Mouse (Mus musculus) CH12.LX (cell line): ENCODE results near the gene Erf. TPM values are rescaled to one million over a fixed set of nuclear protein-coding genes. Genes with fewer than 3 reads are reported as not detected.

Experiments used
- DNase-seq: peaks from one replicate; pipeline ENCODE4 v3.0.0-alpha.2; 2013; ENCODE audit errors: extremely low read depth
- H3K27ac ChIP-seq: 2 replicates; pipeline ENCODE4 v1.5.1; 2012; ENCODE audit warnings: low read depth, mild to moderate bottlenecking, control low read depth, moderate library complexity; ENCODE audit not compliant: insufficient read depth
- H3K27me3 ChIP-seq: replicated peaks from 2 replicates; pipeline ENCODE3; 2012; ENCODE audit warnings: inconsistent platforms
- H3K36me3 ChIP-seq, 2 experiments: replicated peaks in 1 of 2; 2 replicates each; pipeline versions ENCODE3 to v1.6.1; 2012; ENCODE audit warnings: inconsistent platforms in 1 of 2, low read length in 1 of 2, mild to moderate bottlenecking in 1 of 2, mixed read lengths in 1 of 2, moderate library complexity in 1 of 2; ENCODE audit not compliant: control insufficient read depth in 1 of 2, insufficient read depth in 1 of 2
- H3K4me1 ChIP-seq, 2 experiments: 2 replicates each; pipeline ENCODE4 v1.6.1; 2012; ENCODE audit warnings: inconsistent platforms in 1 of 2, moderate library complexity in 1 of 2; ENCODE audit not compliant: insufficient read depth in 2 of 2, control insufficient read depth in 1 of 2
- H3K4me2 ChIP-seq: 2 replicates; pipeline ENCODE4 v1.6.1; 2012; ENCODE audit warnings: low read depth, mild to moderate bottlenecking, control low read depth; ENCODE audit not compliant: poor library complexity, insufficient read depth, severe bottlenecking
- H3K4me3 ChIP-seq, 3 experiments: fragments of 150-350 bp in 1 of 3; sonication (generic) in 1 of 3; replicated peaks in 1 of 3; 2 replicates each; pipeline versions ENCODE3 to v1.5.1; 2011 to 2012; ENCODE audit warnings: low read depth in 2 of 3, low read length in 2 of 3, mild to moderate bottlenecking in 2 of 3, moderate library complexity in 2 of 3, control low read depth in 1 of 3, improper control_type of control experiment in 1 of 3, inconsistent platforms in 1 of 3, mixed read lengths in 1 of 3; ENCODE audit not compliant: poor library complexity in 1 of 3
- H3K79me2 ChIP-seq: replicated peaks from 2 replicates; pipeline ENCODE4 v1.6.1; 2012; ENCODE audit warnings: mild to moderate bottlenecking, moderate library complexity; ENCODE audit not compliant: control insufficient read depth, poor library complexity, insufficient read depth, severe bottlenecking; ENCODE audit errors: extremely low read depth
- H3K9ac ChIP-seq: 2 replicates; pipeline ENCODE4 v1.6.1; 2012; ENCODE audit warnings: low read depth, mild to moderate bottlenecking, control low read depth, moderate library complexity; ENCODE audit not compliant: insufficient read depth
- H3K9me3 ChIP-seq: replicated peaks from 2 replicates; pipeline ENCODE3; 2012; ENCODE audit warnings: low read length, inconsistent platforms, mixed read lengths
- BHLHE40 ChIP-seq: IDR thresholded peaks from 2 replicates; pipeline ENCODE4 v1.6.1; 2011; ENCODE audit warnings: mild to moderate bottlenecking, low read depth, low read length, improper control_type of control experiment
- E2F4 ChIP-seq: IDR thresholded peaks from 2 replicates; pipeline ENCODE4 v1.6.1; 2011; ENCODE audit warnings: low read depth, low read length, improper control_type of control experiment; ENCODE audit not compliant: insufficient replicate concordance
- ELF1 ChIP-seq: IDR thresholded peaks from 2 replicates; pipeline ENCODE4 v1.6.1; 2014; ENCODE audit warnings: low read depth, mild to moderate bottlenecking, inconsistent platforms, low read length, improper control_type of control experiment
- GABPA ChIP-seq: IDR thresholded peaks from 2 replicates; pipeline ENCODE4 v1.6.1; 2012; ENCODE audit warnings: low read depth, low read length, improper control_type of control experiment, inconsistent platforms; ENCODE audit not compliant: insufficient replicate concordance
- HCFC1 ChIP-seq: IDR thresholded peaks from 2 replicates; pipeline ENCODE4 v1.6.1; 2012; ENCODE audit warnings: low read depth, mild to moderate bottlenecking, inconsistent platforms, low read length, improper control_type of control experiment
- MAFK ChIP-seq: IDR thresholded peaks from 2 replicates; pipeline ENCODE4 v1.6.1; 2011; ENCODE audit warnings: low read length, improper control_type of control experiment; ENCODE audit not compliant: insufficient replicate concordance
- MAX ChIP-seq: IDR thresholded peaks from 2 replicates; pipeline ENCODE4 v1.6.1; 2011; ENCODE audit warnings: low read length, improper control_type of control experiment
- MAZ ChIP-seq: IDR thresholded peaks from 2 replicates; pipeline ENCODE4 v1.6.1; 2012; ENCODE audit warnings: low read depth, mild to moderate bottlenecking, inconsistent platforms, low read length, improper control_type of control experiment, moderate library complexity
- MXI1 ChIP-seq: IDR thresholded peaks from 2 replicates; pipeline ENCODE4 v1.6.1; 2011; ENCODE audit warnings: mild to moderate bottlenecking, low read depth, low read length, improper control_type of control experiment
- NRF1 ChIP-seq: IDR thresholded peaks from 2 replicates; pipeline ENCODE4 v1.6.1; 2014; ENCODE audit warnings: low read depth, mild to moderate bottlenecking, inconsistent platforms, low read length, improper control_type of control experiment, moderate library complexity
- PAX5 ChIP-seq: IDR thresholded peaks from 2 replicates; pipeline ENCODE4 v1.6.1; 2012; ENCODE audit warnings: low read length, inconsistent platforms, mixed read lengths
- POLR2A ChIP-seq: IDR thresholded peaks from 2 replicates; pipeline ENCODE4 v1.6.1; 2011; ENCODE audit warnings: low read depth, mild to moderate bottlenecking, improper control_type of control experiment, low read length
- RAD21 ChIP-seq: IDR thresholded peaks from 2 replicates; pipeline ENCODE4 v1.6.1; 2011; ENCODE audit warnings: low read depth, mild to moderate bottlenecking, low read length, improper control_type of control experiment, moderate library complexity
- SIN3A ChIP-seq: IDR thresholded peaks from 2 replicates; pipeline ENCODE4 v1.6.1; 2012; ENCODE audit warnings: low read length, improper control_type of control experiment, inconsistent platforms
- SMC3 ChIP-seq: IDR thresholded peaks from 2 replicates; pipeline ENCODE4 v1.6.1; 2011; ENCODE audit warnings: low read depth, low read length, improper control_type of control experiment
- TBP ChIP-seq: conservative IDR thresholded peaks from 2 replicates; pipeline ENCODE4 v1.6.1; 2011; ENCODE audit warnings: low read depth, low read length, improper control_type of control experiment
- UBTF ChIP-seq: IDR thresholded peaks from 2 replicates; pipeline ENCODE4 v1.6.1; 2012; ENCODE audit warnings: low read depth, mild to moderate bottlenecking, inconsistent platforms, low read length, improper control_type of control experiment, moderate library complexity
- USF1 ChIP-seq: IDR thresholded peaks from 2 replicates; pipeline ENCODE4 v1.6.1; 2014; ENCODE audit warnings: low read depth, mild to moderate bottlenecking, inconsistent platforms, low read length, improper control_type of control experiment
- USF2 ChIP-seq: conservative IDR thresholded peaks from 2 replicates; pipeline ENCODE4 v1.6.1; 2011; ENCODE audit warnings: low read depth, low read length, improper control_type of control experiment
- ZC3H11A ChIP-seq: IDR thresholded peaks from 2 replicates; pipeline ENCODE4 v1.6.1; 2012; ENCODE audit warnings: low read depth, mild to moderate bottlenecking, inconsistent platforms, low read length, improper control_type of control experiment
- ZMIZ1 ChIP-seq: IDR thresholded peaks from 2 replicates; pipeline ENCODE4 v1.6.1; 2012; ENCODE audit warnings: low read depth, mild to moderate bottlenecking, inconsistent platforms, low read length, improper control_type of control experiment
- ZNF384 ChIP-seq: IDR thresholded peaks from 2 replicates; pipeline ENCODE4 v1.6.1; 2012; ENCODE audit warnings: low read depth, low read length, improper control_type of control experiment, inconsistent platforms
- dilution Hi-C: fragments of 300-500 bp; cut with MboI; formaldehyde crosslinking; loops from 2 replicates; pipeline ENCODE4 v1.14.3; 2020; ENCODE audit warnings: low sequenced_read_pairs; ENCODE audit not compliant: extremely low pct_unique_long_range_greater_than_20kb, extremely low pct_ligation_motif_present
- in situ Hi-C: fragments of 300-500 bp; cut with MboI; formaldehyde crosslinking; loops from 3 replicates; pipeline ENCODE4 v1.14.3; 2019; ENCODE audit warnings: low sequenced_read_pairs, low pct_ligation_motif_present, low pct_unique_long_range_greater_than_20kb, mixed read lengths
- polyA plus RNA-seq: library from polyadenylated mRNA; unstranded; fragments of >175 nt; gene quantifications from 2 replicates; pipeline ENCODE4 v1.2.1, GENCODE M21; 2012; ENCODE audit warnings: low read depth; ENCODE audit not compliant: insufficient read length
- total RNA-seq, 2 experiments: library from RNA; depleted of rRNA; stranded (reverse); fragments of 300-350 nt in 1 of 2; fragments of >200 nt in 1 of 2; gene quantifications; 2 replicates each; pipeline ENCODE4 v1.2.3; 2012 to 2014

Erf gene
- total and polyA plus RNA-seq, 3 experiments = 6.1 to 15.4 (median 13.2) TPM

GRCm38 (mm10) chr7:25285511-25286238 lies 35.1 kb upstream of the Erf start:
- in situ Hi-C loops = no loop called here
- Histone ChIP-seq H3K36me3 (peaks cover 60 to 65% of the 10 kb centered on the region in 2 experiments), H3K4me1 (peaks cover 16 to 34% of the 10 kb centered on the region in 2 experiments), H3K4me3 (no peak overlapping the region), H3K27ac (no peak overlapping the region), H3K9me3 (peaks cover 11% of the 10 kb centered on the region), H3K9ac (no peak overlapping the region), H3K27me3 (no peaks in the 10 kb centered on the region), H3K79me2 (peaks cover 9% of the 10 kb centered on the region), H3K4me2 (no peak overlapping the region)
- dilution Hi-C loops = no loop called here
- TF ChIP-seq HCFC1 (no peak), SIN3A (no peak), ZMIZ1 (no peak), GABPA (no peak), BHLHE40 (no peak), MAX (no peak), MAZ (no peak), PAX5 (no peak), SMC3 (no peak), MAFK (no peak), E2F4 (no peak), ELF1 (no peak), ZC3H11A (no peak), ZNF384 (no peak), USF2 (no peak), MXI1 (no peak), UBTF (no peak), USF1 (no peak), POLR2A (no peak), NRF1 (no peak)
- DNase-seq = no peak

GRCm38 (mm10) chr7:25284766-25285165 lies 34.2 kb upstream of the Erf start:
- H3K36me3 ChIP-seq = peaks cover 51 to 56% of the 10 kb centered on the region in 2 experiments
- DNase-seq = no peak
- no peaks in the 10 kb centered on the region for H3K27me3 ChIP-seq
- H3K4me1 ChIP-seq = peaks cover 25 to 43% of the 10 kb centered on the region in 2 experiments
- TF ChIP-seq ZC3H11A (no peak), MAFK (no peak), BHLHE40 (no peak), TBP (no peak), ZNF384 (no peak), RAD21 (no peak)
- in situ Hi-C loops = no loop called here
- dilution Hi-C loops = no loop called here
- H3K79me2 ChIP-seq = peaks cover 9% of the 10 kb centered on the region
- H3K9ac ChIP-seq = no peak overlapping the region
- H3K4me3 ChIP-seq = no peak overlapping the region
- H3K9me3 ChIP-seq = peaks cover 9% of the 10 kb centered on the region
- no peak overlapping the region for H3K4me2 ChIP-seq
- no peak overlapping the region for H3K27ac ChIP-seq
